Mouse (Mus musculus): ENCODE data around the gene Dcaf12. TPM values are rescaled to one million over a fixed set of nuclear protein-coding genes. Genes with fewer than 3 reads are reported as not detected.

Dcaf12 gene
- polyA plus RNA-seq, 1 experiment from 2014 or later, result 50.8 TPM

DNA sequence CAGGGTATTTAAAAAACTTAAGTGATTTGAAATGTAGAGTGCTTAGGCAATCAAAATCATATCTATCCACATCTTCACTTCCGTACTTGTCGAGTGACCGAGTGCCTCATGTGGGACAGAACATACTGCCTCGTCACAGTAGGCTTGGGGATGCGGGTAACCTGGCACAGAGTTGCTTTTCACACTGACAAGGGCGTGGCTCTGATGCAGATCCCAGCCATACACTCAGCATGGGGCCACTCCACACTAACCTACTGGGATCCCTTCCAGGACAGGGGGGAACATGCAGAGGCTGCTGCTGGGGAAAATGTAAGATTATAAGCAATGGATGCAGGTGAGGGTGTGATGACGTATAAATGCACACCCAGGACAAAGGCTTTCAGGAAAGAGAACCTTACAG, 11.0 kb downstream of the Dcaf12 start:
- Histone ChIP-seq H3K9ac (ENCODE audit: low read depth, low read length) (no peak overlapping the region), H3K27me3 (replicated peaks; ENCODE audit: control insufficient read depth, insufficient read depth, low read length) (no peaks in the 10 kb centered on the region), H3K27ac (ENCODE audit: low read depth, low read length) (no peak overlapping the region), H3K9me3 (ENCODE audit: control insufficient read depth, low read length) (no peaks in the 10 kb centered on the region), H3K4me2 (no peak overlapping the region), H3K36me3 (ENCODE audit: control insufficient read depth, insufficient read depth, low read length) (peaks cover 39% of the 10 kb centered on the region), H3K4me3 (ENCODE audit: low read depth, low read length) (no peak overlapping the region), H3K4me1 (replicated peaks; ENCODE audit: control insufficient read depth, insufficient read depth, low read length) (peaks cover 15% of the 10 kb centered on the region)
- 0 out of 2 replicates have a peak, but pooled peaks have one; percentile 27 for ATAC-seq (replicated peaks; ENCODE audit: low FRiP score)
- 86% methylated on average over 7 of the region's 7 CpGs for WGBS
- no peak for DNase-seq (ENCODE audit: low spot score)

DNA sequence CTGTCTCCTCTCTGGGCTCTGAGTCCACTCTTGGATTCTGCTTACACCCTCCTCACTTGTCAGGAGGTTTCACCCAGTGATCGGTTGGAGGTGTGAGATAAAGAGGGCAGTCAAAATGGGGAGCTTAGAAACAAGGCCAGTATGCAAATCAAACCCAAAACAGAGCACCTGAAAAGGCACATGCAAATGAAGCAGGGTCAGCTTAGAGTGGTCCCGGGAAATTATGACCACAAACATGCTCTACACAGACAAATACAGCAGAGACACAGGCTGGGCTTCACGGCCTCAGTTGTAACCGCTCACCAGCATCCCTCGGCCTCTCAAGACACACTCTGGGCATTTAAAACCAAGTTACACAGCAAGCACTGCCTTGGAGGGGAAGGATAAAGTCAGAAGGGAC, 15.7 kb downstream of the Dcaf12 start:
- no peaks in the 10 kb centered on the region for H3K9me3 ChIP-seq (ENCODE audit: control insufficient read depth, low read length)
- H3K27ac ChIP-seq (ENCODE audit: low read depth, low read length), result no peak overlapping the region
- no peaks in the 10 kb centered on the region for H3K27me3 ChIP-seq (replicated peaks; ENCODE audit: control insufficient read depth, insufficient read depth, low read length)
- 82% methylated on average over 5 of the region's 5 CpGs for WGBS
- no peak overlapping the region for H3K9ac ChIP-seq (ENCODE audit: low read depth, low read length)
- peaks cover 54% of the 10 kb centered on the region for H3K36me3 ChIP-seq (ENCODE audit: control insufficient read depth, insufficient read depth, low read length)
- H3K4me3 ChIP-seq (ENCODE audit: low read depth, low read length), result no peak overlapping the region
- no peak for DNase-seq (ENCODE audit: low spot score)
- ATAC-seq (replicated peaks; ENCODE audit: low FRiP score), result no peak
- no peaks in the 10 kb centered on the region for H3K4me1 ChIP-seq (replicated peaks; ENCODE audit: control insufficient read depth, insufficient read depth, low read length)
- H3K4me2 ChIP-seq, result no peak overlapping the region

DNA sequence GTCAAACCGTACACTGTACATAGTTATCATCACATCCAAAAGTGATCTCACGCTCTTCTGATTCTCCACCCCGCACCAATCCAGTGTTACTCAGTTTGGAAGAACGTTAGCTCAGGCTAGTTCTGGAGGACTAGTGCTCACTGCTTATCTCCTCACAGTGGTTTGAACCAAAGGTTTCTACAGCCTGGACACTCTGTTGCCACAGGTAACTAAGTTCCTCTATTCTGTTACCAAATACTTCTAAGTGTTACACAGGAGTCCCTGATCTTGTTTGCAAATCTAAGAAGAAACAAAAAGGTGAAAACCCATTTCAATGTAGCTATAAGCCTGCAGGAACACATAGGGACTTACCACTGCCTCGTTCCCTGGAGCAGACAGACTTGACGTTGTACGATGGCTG, 18.7 kb downstream of the Dcaf12 start:
- WGBS, result 94% methylated on average over 7 of the region's 7 CpGs

DNA sequence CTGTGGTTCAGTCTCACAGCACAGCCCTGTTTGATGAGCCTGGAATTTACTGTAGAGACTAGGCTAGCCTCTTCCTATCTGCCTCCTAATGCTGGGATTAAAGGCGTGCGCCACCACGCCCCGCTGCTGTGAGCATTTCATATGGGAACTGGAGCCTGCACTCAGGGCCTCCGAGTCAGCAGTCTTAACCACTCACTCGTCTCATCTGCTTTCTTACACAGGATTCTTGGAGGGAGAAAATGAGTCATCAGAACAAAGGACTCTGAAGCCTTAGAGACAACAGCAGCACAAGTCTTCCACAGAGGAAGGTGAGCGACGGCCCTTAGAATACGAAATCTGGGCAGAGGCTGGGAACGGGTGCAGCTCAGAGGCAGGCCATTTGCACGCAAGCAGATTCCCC, 19.2 kb downstream of the Dcaf12 start:
- Histone ChIP-seq H3K4me1 (replicated peaks; ENCODE audit: control insufficient read depth, insufficient read depth, low read length) (no peaks in the 10 kb centered on the region), H3K9me3 (ENCODE audit: control insufficient read depth, low read length) (no peaks in the 10 kb centered on the region), H3K27ac (ENCODE audit: low read depth, low read length) (no peak overlapping the region), H3K4me3 (ENCODE audit: low read depth, low read length) (no peak overlapping the region), H3K36me3 (ENCODE audit: control insufficient read depth, insufficient read depth, low read length) (peaks cover 56% of the 10 kb centered on the region), H3K27me3 (replicated peaks; ENCODE audit: control insufficient read depth, insufficient read depth, low read length) (no peaks in the 10 kb centered on the region), H3K9ac (ENCODE audit: low read depth, low read length) (no peak overlapping the region), H3K4me2 (no peak overlapping the region)
- no peak for ATAC-seq (replicated peaks; ENCODE audit: low FRiP score)
- WGBS, result 93% methylated on average over 11 of the region's 11 CpGs
- DNase-seq (ENCODE audit: low spot score), result no peak

More for the DNA sequence above, 18.7 kb downstream of the Dcaf12 start:
- Histone ChIP-seq H3K27ac (ENCODE audit: low read depth, low read length) (no peak overlapping the region), H3K4me2 (no peak overlapping the region), H3K36me3 (ENCODE audit: control insufficient read depth, insufficient read depth, low read length) (peaks cover 58% of the 10 kb centered on the region), H3K4me1 (replicated peaks; ENCODE audit: control insufficient read depth, insufficient read depth, low read length) (no peaks in the 10 kb centered on the region), H3K27me3 (replicated peaks; ENCODE audit: control insufficient read depth, insufficient read depth, low read length) (no peaks in the 10 kb centered on the region), H3K9me3 (ENCODE audit: control insufficient read depth, low read length) (no peaks in the 10 kb centered on the region), H3K9ac (ENCODE audit: low read depth, low read length) (no peak overlapping the region), H3K4me3 (ENCODE audit: low read depth, low read length) (no peak overlapping the region)
- ATAC-seq (replicated peaks; ENCODE audit: low FRiP score), result no peak
- DNase-seq (ENCODE audit: low spot score), result no peak

DNA sequence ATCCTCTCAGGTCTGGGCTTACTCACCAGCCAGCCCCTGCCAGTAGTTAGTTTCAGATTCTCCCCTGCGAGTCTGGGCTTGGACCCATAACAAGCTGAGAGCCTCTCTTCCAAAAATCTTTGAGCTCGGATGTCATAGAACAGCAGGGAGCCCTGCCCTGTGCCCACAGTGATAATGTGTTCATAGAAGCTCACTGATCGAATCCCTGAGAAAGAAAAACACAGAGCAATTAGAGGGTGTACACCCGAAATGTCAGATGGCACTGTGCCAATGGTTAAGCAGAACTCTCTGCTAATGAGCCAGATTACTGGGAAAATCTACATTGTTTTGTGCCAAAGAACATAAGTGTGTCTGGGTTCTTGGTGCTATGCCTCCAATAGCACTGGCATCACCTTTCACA, 20.8 kb downstream of the Dcaf12 start:
- H3K4me3 ChIP-seq (ENCODE audit: low read depth, low read length), result no peak overlapping the region
- peaks cover 42% of the 10 kb centered on the region for H3K36me3 ChIP-seq (ENCODE audit: control insufficient read depth, insufficient read depth, low read length)
- H3K4me1 ChIP-seq (replicated peaks; ENCODE audit: control insufficient read depth, insufficient read depth, low read length), result no peaks in the 10 kb centered on the region
- H3K27me3 ChIP-seq (replicated peaks; ENCODE audit: control insufficient read depth, insufficient read depth, low read length), result no peaks in the 10 kb centered on the region
- no peaks in the 10 kb centered on the region for H3K9me3 ChIP-seq (ENCODE audit: control insufficient read depth, low read length)
- H3K4me2 ChIP-seq, result no peak overlapping the region
- no peak overlapping the region for H3K9ac ChIP-seq (ENCODE audit: low read depth, low read length)
- no peak for ATAC-seq (replicated peaks; ENCODE audit: low FRiP score)
- H3K27ac ChIP-seq (ENCODE audit: low read depth, low read length), result no peak overlapping the region
- no peak for DNase-seq (ENCODE audit: low spot score)
- WGBS, result 88% methylated on average over 4 of the region's 4 CpGs

DNA sequence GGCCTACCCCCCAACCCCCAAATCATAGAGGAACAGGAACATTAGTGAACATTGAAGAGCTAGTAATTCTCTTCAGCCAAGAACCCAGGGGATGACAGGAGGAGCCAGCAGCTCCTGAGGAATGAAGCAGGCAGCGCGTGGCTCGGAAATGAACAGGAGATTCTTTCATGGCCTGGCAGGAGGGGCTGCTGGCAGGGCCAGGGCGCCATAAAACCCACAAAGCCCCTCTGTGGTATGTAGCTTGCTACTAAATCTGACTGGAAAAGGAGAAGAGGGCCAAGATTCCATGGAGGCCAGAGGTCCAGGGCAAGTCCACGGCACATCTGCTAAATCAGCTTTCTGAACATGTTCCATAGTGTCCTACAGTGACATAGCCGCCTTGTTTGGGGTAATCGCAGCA, 24.9 kb downstream of the Dcaf12 start:
- 92% methylated on average over 7 of the region's 7 CpGs for WGBS
- Histone ChIP-seq H3K9me3 (ENCODE audit: control insufficient read depth, low read length) (no peaks in the 10 kb centered on the region), H3K9ac (ENCODE audit: low read depth, low read length) (no peak overlapping the region), H3K4me1 (replicated peaks; ENCODE audit: control insufficient read depth, insufficient read depth, low read length) (no peaks in the 10 kb centered on the region), H3K4me2 (no peak overlapping the region), H3K4me3 (ENCODE audit: low read depth, low read length) (no peak overlapping the region), H3K27ac (ENCODE audit: low read depth, low read length) (no peak overlapping the region), H3K27me3 (replicated peaks; ENCODE audit: control insufficient read depth, insufficient read depth, low read length) (no peaks in the 10 kb centered on the region), H3K36me3 (ENCODE audit: control insufficient read depth, insufficient read depth, low read length) (peaks cover 19% of the 10 kb centered on the region)
- DNase-seq (ENCODE audit: low spot score) (no peak), ATAC-seq (replicated peaks; ENCODE audit: low FRiP score) (no peak)

DNA sequence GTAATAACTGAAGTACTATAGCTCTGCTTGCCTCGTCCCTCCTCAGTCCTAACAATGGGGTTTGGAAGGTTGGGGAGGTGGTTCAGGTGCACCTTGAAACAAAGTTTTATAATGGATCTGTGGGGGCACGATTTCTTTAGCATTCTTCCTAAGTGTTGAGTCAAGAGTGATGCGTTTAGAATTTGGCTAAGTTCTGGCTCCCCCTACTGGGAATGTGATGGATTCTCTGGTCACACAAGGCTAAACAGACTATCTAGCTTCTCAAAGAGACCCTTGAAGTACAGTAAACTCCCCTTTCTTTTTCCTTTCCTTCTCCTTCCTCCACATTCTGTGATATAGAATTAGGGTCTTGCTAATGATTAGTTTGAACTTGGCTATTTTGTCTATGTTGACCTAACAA, 28.3 kb downstream of the Dcaf12 start:
- Histone ChIP-seq H3K9me3 (ENCODE audit: control insufficient read depth, low read length) (no peaks in the 10 kb centered on the region), H3K4me2 (no peak overlapping the region), H3K36me3 (ENCODE audit: control insufficient read depth, insufficient read depth, low read length) (peaks cover 7% of the 10 kb centered on the region), H3K9ac (ENCODE audit: low read depth, low read length) (no peak overlapping the region), H3K27me3 (replicated peaks; ENCODE audit: control insufficient read depth, insufficient read depth, low read length) (no peaks in the 10 kb centered on the region), H3K4me3 (ENCODE audit: low read depth, low read length) (no peak overlapping the region), H3K4me1 (replicated peaks; ENCODE audit: control insufficient read depth, insufficient read depth, low read length) (no peaks in the 10 kb centered on the region), H3K27ac (ENCODE audit: low read depth, low read length) (no peak overlapping the region)
- ATAC-seq (replicated peaks; ENCODE audit: low FRiP score) (no peak), DNase-seq (ENCODE audit: low spot score) (no peak)
- 20% methylated on average over 3 of the region's 3 CpGs for WGBS

DNA sequence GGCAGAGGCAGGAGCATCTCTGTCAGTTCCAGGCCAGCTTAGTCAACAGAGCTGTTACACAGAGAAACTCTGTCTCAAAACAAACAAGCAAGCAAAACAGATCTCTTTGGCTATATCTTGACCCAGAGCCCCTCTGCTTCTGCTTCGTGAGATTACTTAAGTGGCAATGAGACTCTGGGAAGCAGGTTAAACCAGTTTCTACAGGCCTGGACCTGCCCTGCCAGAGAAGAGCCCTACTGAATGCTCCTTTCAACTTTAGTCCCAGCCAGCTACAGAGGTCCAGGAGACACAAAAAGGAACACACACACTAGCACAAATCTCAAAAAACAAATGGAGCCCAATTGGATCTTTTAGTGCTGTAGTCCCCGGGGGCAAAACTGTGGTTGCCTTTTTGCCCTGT, 30.6 kb downstream of the Dcaf12 start:
- Histone ChIP-seq H3K4me1 (replicated peaks; ENCODE audit: control insufficient read depth, insufficient read depth, low read length) (no peaks in the 10 kb centered on the region), H3K36me3 (ENCODE audit: control insufficient read depth, insufficient read depth, low read length) (no peaks in the 10 kb centered on the region), H3K4me2 (no peak overlapping the region), H3K4me3 (ENCODE audit: low read depth, low read length) (no peak overlapping the region), H3K27me3 (replicated peaks; ENCODE audit: control insufficient read depth, insufficient read depth, low read length) (no peaks in the 10 kb centered on the region), H3K9ac (ENCODE audit: low read depth, low read length) (no peak overlapping the region), H3K9me3 (ENCODE audit: control insufficient read depth, low read length) (no peaks in the 10 kb centered on the region), H3K27ac (ENCODE audit: low read depth, low read length) (no peak overlapping the region)
- no peak for ATAC-seq (replicated peaks; ENCODE audit: low FRiP score)
- 77% methylated on average over 2 of the region's 2 CpGs for WGBS
- no peak for DNase-seq (ENCODE audit: low spot score)

DNA sequence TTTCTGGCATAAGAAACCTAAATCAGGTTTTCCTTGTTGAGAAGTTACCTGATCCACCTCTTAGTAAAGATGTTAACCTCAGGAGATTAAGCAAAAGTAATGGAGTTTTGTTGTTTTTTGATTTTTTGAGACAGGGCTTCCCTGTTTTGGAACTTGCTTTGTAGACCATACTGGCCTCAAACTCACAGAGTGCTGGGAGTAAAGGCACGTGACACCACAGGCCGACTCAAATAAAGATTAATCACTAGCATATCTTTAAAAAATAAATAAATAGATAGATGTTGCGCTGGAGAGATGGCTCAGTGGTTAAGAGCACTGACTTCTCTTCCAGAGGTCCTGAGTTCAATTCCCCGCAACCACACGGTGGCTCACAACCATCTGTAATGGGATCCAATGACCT, 38.8 kb downstream of the Dcaf12 start:
- Histone ChIP-seq H3K4me3 (ENCODE audit: low read depth, low read length) (peak overlapping the region; percentile 80), H3K9me3 (ENCODE audit: control insufficient read depth, low read length) (no peaks in the 10 kb centered on the region), H3K27me3 (replicated peaks; ENCODE audit: control insufficient read depth, insufficient read depth, low read length) (no peaks in the 10 kb centered on the region), H3K9ac (ENCODE audit: low read depth, low read length) (peak overlapping the region; percentile 85), H3K36me3 (ENCODE audit: control insufficient read depth, insufficient read depth, low read length) (peaks cover 3% of the 10 kb centered on the region), H3K27ac (ENCODE audit: low read depth, low read length) (peak overlapping the region; percentile 86), H3K4me2 (peak overlapping the region; percentile 78), H3K4me1 (replicated peaks; ENCODE audit: control insufficient read depth, insufficient read depth, low read length) (peaks cover 25% of the 10 kb centered on the region)
- DNase-seq (ENCODE audit: low spot score) (no peak), ATAC-seq (replicated peaks; ENCODE audit: low FRiP score) (no peak)
- WGBS, result 66% methylated on average over 5 of the region's 5 CpGs

Data from liver, embryonic 11.5 days (tissue).